Mouse (Mus musculus) liver, embryonic 14.5 days (tissue): ENCODE data around the gene Gm20441.

Experiments used
- CTCF ChIP-seq: IDR thresholded peaks from 2 replicates; pipeline ENCODE4 v1.5.1; 2016; ENCODE audit warnings: antibody characterized with exemption, low read depth, control low read depth
- EP300 ChIP-seq: IDR thresholded peaks from 2 replicates; pipeline ENCODE4 v1.6.1; 2016; ENCODE audit warnings: antibody characterized with exemption, low read depth

DNA sequence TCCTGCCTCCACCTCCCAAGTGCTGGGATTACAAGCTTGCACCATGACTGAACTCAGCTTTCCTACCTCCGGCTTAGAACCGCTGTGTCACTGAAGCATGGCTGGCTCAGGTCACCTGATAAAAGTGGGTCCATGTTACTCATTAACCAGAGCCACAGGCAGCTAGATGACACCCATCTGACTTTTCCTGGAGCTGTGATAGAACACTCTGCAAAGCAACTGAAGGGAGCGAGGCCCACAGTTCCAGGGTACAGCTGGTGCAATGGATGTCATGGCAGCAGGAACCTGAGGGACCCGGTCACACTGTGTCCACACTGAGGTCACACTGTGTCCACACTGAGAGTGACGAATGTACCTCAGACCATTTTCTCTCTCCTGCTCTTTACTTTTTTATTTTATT is 9.1 kb upstream of the Gm20441 start:
- TF ChIP-seq CTCF (no peak), EP300 (no peak)
